Comparison of ENCODE assay signal across 9 mouse cellular contexts in the genomic region with DNA sequence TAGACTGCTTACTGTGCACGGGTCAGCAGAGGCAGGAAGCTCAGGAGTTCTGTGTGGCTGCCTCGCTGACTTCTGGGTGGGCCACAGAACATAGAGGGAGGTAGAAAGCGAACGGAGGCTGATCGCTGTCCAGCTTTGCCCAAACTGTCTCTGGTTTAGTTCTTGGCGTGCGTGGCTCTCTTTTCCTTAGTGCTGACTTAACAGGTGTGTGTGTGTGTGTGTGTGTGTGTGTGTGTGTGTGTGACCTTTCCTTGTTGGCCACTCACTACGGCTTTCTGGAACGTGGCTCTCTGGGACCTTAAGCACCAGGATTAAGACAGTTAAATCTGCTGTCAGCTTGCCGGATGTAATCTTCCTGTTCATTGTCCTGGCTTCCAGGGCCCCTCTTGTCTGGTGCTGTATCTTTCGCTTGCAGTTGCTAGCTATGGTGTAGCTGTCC. TPM values are rescaled to one million over a fixed set of nuclear protein-coding genes. Genes with fewer than 3 reads are reported as not detected.
A peak's percentile ranks its signal among the peaks of the same experiment; 100 is the strongest.
DNase-seq lines count a peak whose midpoint lies in the region; ATAC-seq and TF ChIP-seq lines count a peak whose summit lies in the region.
"Had no signal": no experiment of that assay in that cellular context is flagged by ENCODE, and none has a peak within 500 bp of the region (broad histone marks: within the 10 kb centered on the region; RNA-seq: fewer than 3 reads in every experiment).

No protein-coding gene starts in this region.

- ATAC-seq in intestine, postnatal 0 days: no peak

- H3K4me1 ChIP-seq in intestine, postnatal 0 days (replicated peaks; ENCODE audit: control insufficient read depth, insufficient read depth, low read length): peaks cover 9% of the 10 kb centered on the region; the same call in 1 of the 2 replicates

- no peak overlapping the region for H3K4me3 ChIP-seq in intestine, postnatal 0 days (ENCODE audit: low read depth, low read length)
- H3K4me3 ChIP-seq: myocyte had no signal

- H3K9me3 ChIP-seq in intestine, postnatal 0 days (ENCODE audit: control insufficient read depth): no peaks in the 10 kb centered on the region

- no peak overlapping the region for H3K9ac ChIP-seq in intestine, postnatal 0 days (ENCODE audit: low read depth, low read length)

- 37% methylated on average over 11 of the region's 11 CpGs for WGBS in intestine, postnatal 0 days

- no peak overlapping the region for H3K27ac ChIP-seq in intestine, postnatal 0 days (ENCODE audit: low read depth, low read length)

- TF ChIP-seq CTCF in intestine, postnatal 0 days (IDR thresholded peaks at IDR 0.05; ENCODE audit: low read depth): no peak

- H3K4me2 ChIP-seq in intestine, postnatal 0 days (replicated peaks; ENCODE audit: low read depth): peak overlapping the region; percentile 37

- H3K27me3 ChIP-seq in intestine, postnatal 0 days (replicated peaks; ENCODE audit: control insufficient read depth, insufficient read depth, low read length): no peaks in the 10 kb centered on the region

- peak; percentile 11 for DNase-seq in T-cell, adult 2 months (ENCODE audit: low spot score)
- peak; percentile 38 for DNase-seq in embryo, embryonic 10.5 days (ENCODE audit: low spot score)
- peak; percentile 47 for DNase-seq in lung, postnatal 36 days
- DNase-seq in natural killer cell, adult 2 months (ENCODE audit: low spot score in 2 of 2): no peak
- no peak for DNase-seq in right cerebral cortex, postnatal 25 days
- DNase-seq in right cerebral cortex, adult 18-20 months: no peak
- no peak for DNase-seq in frontal cortex, postnatal 36 days (ENCODE audit: low spot score in 2 of 2)

- no peaks in the 10 kb centered on the region for H3K36me3 ChIP-seq in intestine, postnatal 0 days (ENCODE audit: control insufficient read depth, insufficient read depth)

RNA-seq across cellular contexts. Expression of a gene that starts 18.6 kb away (rescaled TPM):
- 14.5 and 17.3 TPM in 2 replicates for polyA plus RNA-seq in intestine, postnatal 0 days (2015; fragmentation: Nextera tagmentation; extraction: Ambion mirVana)

Comparison
In these comparisons a context has a peak if more than half of its experiments do, and no peak if none do; other contexts are left out.
1. DNase-seq: peak in T-cell, adult 2 months (single experiment), embryo, embryonic 10.5 days (single experiment) and lung, postnatal 36 days (single experiment); none in natural killer cell, adult 2 months (0 of 2), right cerebral cortex, postnatal 25 days (single experiment), right cerebral cortex, adult 18-20 months (single experiment) and frontal cortex, postnatal 36 days (0 of 2).